Mouse (Mus musculus) heart, adult 18-20 months (tissue): ENCODE results near the gene Col4a2. TPM values are rescaled to one million over a fixed set of nuclear protein-coding genes. Genes with fewer than 3 reads are reported as not detected.
A peak's percentile ranks its signal among the peaks of the same experiment; 100 is the strongest.

Source experiments
- DNase-seq, 2 experiments: peaks; one replicate each; pipeline ENCODE4 v3.0.0; 2021 to 2022; ENCODE audit warnings: mixed read lengths in 1 of 2
- total RNA-seq, 2 experiments: library from RNA; stranded (reverse); gene quantifications; 2 replicates each; pipeline ENCODE4 v1.2.3; 2021

Col4a2 gene
- total RNA-seq, 2 experiments from 2014 or later: 127 to 140 TPM

DNA sequence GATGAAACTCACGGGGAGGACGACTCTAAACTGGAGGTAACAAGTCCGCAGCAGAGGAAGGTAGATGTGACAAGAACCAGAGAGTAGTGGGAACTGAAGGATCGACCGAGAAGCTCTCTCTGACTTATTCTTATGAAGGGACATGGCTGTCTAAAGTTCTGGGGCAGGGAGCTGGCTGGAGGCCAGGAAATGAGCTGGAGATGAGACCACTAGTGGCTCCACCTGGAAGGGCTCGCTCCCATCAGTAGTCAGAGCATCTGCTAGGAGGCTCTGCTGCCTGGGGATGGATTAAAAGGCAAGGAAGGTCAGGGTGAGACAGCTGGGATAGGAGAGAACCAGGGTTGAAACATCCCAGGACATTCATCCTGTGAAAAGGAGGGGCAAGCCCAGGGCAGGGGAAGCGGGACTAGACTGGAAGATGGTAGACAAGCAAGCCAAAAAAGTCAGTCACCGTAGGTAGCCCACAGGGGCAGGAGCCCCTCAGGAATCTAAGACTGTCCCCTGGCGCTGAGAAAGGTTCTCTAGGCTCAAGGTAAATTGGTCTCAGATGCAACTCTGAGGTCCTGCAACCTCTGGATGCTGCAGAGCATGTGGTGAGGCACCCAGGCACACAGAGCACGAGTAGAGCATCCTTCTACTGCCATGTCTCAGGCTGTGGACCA lies 16.2 kb upstream of the Col4a2 start:
- DNase-seq: peak in 1 of 2 experiments; percentile 26

DNA sequence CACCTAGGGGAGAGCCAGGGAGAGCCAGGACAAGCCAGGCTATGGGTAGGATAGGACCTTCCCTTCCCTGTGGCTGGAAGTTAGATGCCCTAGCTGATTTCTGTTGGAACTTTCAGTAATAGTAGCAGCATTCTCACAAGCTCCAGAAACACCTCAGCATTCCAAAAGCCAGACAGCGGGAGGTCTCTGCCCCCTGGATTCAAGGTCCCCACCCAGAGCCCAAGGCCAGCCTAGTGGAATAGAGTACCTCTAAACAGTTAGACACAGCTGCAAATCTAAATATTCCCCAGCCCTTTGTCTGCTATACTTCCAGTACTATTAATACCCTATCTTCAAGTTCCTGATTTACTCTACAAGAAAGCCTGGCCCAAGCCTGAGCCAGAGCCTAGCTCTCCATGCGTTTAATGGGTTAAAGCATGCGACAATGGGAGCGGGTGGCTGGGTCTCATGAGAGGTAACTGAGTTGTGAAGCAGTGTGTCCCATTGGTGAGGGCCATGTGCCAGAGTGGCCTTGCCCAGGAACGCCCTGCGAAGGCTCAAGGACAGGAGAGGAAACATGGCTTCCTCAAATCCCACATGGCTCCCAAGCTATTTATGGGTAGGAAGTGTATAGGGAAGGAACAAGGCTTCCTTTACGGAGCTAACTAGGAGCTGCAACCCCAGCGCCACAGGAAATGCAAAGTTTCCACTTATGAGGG lies 15.3 kb upstream of the Col4a2 start:
- DNase-seq: peak; percentile 74 to 89

DNA sequence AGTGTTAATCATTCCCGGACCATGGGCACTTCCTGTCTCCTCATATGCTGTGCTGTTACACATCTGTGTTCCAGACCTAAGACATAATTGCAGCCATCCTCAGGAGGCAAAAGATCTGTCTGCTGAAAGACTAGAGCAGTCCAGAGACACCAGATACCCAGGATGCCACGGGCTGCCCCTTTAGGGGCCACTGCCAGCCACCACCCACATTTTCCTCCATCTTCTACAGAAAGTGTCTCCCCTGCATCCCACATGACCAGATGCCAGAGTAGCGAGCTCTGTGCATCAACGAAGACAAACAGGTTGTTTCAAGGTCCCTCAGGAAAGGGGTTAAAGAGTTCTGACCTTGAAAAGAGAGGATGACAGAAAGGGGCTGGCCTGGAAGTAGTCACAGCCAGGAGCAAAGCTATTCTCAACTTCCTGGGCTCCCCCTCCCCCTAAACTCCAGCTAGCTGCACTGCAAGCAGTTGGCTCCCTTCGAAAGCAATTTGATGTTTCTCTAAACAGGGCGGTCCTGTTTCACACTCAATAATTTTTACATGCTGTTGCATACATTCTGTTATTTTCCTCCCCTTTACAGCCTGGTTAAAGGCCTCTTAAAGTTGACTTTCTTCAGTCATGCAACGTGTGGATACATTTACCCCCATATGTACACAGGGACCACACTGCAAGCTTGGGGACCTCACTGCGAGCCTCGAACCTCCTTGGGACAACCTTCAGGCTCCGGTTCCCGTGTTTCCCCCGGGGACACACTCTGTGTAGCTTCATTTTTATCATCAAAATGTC lies 13.9 kb upstream of the Col4a2 start:
- DNase-seq: no peak

DNA sequence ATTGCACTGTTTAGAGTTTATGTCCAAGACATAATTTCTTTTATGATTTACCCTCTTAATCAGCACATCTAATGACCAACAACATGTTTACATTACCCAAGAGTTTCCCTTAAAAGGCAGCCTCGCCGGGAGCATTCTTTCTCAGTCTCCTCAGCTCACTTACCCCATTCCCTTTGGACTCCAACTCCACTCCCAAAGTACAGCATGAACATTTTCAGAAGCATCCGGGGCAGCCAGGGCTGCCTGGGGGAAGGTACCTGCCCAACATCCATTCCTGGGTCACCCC lies 13.3 kb upstream of the Col4a2 start:
- DNase-seq: no peak

DNA sequence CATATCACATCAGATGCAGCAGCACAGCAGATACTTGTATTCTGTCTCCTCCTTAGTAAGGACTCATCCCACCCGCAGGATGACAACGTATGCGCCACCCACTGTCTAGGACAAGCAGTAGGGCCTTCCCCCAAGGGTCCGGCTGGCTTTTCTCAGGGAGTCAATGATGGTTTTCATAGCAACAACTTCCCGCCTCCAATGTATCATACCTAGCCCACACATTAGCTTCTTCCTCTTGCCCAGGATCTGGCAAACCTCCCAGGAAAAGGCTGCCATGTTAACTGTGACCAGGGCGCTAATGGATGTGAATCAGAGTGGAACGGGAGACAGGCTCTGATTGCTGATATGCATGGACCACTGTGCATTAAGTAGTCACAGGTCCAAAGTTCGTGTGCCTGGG lies 12.2 kb upstream of the Col4a2 start:
- DNase-seq: no peak

DNA sequence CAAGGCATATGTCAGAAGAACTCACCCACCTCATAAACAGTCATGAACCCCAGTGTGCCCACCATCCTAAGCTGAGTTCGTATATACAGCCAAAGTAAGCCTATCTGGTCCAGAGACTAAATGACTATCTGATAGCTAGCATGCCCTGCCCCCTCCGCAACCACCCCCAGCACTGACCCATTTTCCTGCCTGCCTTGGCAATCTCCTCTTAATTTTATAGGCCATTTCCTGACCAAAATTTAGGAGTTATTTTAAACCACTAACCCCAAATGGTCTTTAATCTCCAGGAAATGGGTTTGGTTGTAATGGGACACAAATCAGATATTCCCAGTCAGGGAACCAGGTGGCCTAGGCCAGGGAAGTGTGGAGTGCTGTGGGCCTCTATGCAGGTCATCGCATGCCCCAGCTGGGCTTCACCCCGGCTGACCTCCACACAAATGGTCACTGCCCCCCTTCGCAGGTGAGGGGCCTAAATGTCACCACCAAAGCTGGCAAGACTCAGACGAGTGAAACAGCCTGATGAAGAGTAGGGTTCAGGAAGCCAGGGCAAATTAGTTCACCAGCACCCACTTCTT lies 8.5 kb upstream of the Col4a2 start:
- peak in 1 of 2 experiments; percentile 55 for DNase-seq

DNA sequence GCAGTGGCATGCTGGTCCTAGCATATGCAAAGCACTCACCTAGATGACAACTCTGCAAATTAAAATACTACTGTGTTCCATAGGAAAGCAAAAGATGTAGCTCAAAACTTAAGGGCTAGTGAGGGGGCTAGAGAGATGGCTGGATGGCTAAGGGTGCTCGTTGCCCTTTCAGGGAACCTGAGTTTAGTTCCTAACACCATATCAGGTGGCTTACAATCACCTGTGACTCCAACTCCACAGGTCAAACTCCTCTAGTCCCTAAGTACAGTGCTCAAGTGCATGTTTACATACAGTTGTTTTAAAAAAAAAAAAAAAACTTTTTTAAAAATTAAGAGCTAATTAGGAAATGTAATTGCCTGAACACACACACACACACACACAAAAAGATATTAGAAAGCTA lies 7.1 kb upstream of the Col4a2 start:
- DNase-seq: no peak

DNA sequence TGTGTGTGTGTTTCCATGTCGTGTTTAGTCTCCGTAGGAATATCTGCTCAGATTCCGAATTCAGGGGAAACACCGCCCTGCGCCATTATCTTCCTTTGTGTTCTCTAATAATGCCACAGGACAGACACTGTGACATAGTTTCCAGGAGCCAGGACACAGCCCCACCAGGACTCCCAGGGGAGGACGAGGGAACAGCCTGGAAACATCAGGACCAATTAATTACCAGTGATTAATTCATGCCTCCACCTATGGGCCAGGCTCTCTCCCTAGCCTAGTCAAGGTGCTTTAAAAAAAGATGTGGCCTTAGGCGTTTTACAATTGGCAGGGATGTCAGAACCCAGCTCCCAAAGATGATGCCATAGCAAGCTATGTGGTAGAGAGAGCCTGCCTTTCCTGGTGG lies 5.2 kb upstream of the Col4a2 start:
- DNase-seq: peak; percentile 63 to 67

DNA sequence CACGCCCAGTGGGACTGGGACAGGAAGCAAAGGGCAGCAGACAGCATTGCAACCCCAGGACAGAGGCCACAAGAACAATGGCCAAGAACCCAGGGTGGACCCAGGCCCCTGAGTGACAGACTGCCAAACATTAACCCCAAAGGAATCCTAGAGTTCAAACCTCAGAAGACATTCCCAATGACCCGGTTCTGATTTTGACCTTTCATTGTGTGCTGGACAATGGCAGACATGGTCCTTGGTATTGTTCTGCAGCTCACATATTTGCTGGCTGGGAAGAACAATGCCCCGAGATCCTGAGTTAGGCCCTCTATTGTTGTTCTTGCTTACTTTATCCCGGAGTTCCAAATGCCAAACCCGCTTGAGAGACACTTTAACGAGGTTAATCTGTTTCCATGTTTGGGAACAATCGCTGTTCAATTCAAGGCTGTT lies 4.0 kb upstream of the Col4a2 start:
- peak in 1 of 2 experiments; percentile 55 for DNase-seq

DNA sequence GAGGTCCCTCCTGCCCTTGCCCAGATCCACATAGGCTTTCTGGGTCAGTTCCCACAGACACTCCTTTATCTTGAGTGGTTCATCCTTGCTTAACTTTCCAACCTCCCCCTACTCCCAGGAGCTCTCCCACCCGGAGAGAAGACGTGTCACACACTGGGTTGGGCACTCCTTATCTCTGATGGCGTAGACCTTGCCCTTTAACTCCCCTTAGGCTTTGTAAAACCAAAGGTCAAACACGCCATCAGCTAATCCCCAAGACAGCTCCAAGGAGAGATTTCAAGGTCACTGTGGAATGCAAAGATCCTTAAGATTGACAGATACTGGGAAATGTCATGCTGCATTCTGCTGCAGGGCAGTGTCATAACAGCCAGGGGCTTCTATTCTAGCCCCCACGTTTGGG lies 3.4 kb upstream of the Col4a2 start:
- no peak for DNase-seq

DNA sequence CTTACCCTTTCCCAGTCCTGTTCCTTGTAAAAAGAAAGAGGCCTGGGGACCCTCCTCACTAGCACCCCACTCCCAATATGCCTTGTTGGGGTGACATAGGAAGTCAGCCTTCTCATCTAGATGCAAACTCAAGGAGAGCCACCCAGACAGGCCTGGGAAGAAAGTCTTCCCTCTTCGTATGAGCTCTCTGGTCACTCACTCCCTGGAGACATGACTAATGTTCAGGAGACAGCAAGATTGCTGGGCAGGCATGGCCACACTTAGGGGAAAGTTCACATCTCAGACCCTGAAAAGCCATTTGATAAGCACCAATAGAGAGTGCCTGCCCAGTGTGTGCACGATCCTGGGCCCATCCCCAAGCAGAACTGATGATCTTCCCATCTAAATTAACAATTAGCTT lies 2.6 kb upstream of the Col4a2 start:
- DNase-seq: no peak

DNA sequence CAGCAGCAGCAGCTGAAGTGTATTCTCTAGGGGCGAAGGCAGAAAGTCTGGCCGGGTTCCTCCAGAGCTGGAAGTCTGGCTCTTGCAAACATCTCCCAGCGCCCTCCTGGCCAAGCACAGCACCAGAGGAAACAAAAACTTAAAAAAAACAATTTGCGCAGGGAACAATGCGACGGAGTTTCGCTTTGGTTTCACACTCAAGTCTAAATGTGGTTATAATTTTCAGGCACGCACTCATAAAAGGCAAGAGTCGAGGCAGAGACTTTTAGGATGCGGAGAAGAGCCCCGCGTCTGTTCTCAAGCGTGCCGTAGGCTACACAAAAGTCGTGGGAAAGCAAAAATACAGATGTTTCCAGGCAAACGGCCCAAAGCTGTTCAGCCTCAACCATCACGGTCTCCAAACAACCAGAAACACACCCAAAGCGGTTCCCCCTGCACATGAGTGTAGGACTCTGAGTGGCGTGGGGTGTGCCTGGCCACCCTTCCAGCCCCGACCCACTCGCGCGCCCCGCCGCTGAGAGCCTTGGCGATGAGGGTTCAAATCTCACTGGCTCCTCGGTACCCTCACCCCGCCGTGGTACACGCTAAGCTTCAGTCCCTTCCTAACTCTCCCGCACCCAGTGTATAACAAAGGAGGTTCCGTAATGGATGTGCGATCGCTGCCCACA lies 790 bp upstream of the Col4a2 start:
- DNase-seq: peak; percentile 86 to 90

DNA sequence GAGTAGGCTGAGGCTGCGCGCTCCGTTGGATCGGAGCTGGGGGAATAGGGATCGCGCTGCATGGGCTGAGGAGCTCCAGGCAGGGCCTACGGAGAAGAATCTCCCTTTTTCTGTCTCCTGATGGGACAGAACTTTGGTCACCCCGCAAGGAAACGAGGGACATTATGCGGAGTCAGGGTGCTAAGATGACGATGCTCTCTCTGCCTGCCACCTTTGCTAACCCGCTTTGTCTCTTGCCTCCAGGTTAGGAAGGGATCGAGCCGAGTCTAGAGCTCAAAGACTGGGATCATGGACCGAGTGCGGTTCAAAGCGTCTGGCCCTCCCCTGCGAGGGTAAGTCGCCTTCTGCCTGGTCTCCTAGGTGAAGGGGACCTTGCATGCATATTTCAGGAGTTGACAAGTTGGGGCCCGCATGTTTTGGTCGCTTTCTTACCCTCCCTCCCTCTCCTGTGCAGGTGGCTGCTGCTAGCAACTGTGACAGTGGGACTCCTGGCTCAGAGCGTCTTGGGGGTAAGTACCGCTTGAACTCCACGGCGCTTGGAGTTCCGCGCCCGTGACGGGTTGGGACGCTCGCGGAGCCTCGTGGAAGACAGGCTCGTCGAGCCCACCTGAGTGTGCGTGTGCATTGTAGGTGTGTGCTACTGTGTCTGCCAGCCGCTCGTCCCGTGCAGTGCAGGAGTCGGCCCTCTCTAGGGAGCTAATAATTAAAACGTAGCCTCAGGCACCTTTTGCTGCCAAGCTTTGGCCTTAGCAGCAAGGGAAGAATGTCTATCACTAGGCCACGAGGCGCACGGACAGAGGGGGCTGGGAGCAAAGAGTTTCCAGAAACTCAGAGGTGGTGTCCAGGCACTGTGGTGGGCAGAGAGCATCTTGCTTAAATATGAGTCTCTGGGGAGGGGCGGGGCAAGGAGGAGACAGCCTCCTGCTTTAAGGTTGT lies 839 bp downstream of the Col4a2 start:
- DNase-seq: peak; percentile 77 to 78

DNA sequence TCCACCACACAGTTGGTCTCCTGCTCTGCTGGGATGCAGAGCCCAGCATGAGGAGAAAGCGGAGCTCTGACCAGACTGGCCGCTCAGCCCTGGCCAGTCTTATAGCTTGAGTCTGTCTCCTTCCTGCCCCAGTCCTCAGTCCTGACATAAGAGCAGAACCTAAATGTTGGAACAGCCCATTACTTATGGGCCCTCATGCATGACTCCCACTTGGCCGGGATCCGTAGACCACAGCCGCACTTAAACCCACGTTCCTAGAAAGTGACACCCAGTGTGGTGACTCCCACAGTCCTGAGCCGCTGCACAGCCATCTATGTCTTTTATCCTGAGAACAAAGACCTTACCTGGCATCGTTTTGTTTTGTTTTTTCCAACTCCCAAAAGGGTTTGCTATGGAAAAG lies 2.0 kb downstream of the Col4a2 start:
- DNase-seq: no peak

DNA sequence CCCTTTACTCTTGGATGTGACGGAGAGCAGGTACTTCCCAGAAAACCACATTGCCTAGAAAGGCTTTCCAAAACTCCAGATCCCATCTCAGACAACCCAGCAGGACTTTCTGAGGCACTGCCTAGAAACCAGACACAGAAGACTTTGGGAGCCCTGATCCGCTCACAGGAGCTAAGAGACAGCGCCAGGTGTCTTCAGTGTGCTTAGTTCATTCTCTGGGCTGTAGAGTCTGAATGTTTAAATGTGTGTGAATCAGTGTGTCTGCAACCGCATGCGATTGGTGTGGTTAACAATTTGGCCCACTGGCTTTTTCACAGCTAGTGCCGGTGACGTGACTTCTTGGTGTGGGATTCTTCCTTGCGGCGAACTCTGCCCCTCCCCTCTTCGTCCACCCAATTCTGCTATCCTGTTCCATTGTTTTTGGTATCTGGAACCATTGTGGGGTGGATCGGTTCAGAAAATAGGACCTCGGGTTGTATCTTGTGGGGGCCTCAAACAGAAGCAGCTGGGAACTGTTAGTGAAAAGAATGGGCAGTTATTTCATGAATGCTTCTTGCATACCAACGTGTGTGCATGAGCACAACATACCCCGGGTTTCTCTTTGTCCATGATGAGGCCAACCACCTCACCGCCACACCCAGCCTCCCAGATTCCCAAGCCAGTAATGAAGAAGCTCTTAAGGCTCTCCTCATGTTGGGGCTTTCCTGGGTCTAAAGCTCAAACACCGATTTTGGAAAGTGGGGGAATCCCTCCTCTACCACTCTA lies 2.8 kb downstream of the Col4a2 start:
- no peak for DNase-seq

DNA sequence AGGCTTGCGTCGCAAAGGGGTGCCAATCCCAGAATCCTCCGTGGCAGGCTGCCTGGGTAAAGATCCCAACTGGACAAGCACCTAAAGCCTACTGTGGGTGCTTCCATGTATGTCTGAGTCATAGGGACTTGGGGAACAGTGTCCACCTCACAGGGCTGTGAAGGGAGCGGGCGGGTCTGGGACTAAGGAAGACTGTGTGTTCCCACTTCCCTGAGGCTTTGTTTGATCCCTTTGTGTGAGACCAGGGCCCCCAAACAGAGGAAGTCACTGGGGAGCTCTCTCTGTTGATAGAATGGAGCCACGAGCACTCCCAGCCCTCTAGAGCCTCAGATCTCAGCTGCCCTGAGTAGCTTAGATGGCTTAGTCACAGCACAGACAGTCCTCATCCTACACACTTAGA lies 3.5 kb downstream of the Col4a2 start:
- DNase-seq: no peak

DNA sequence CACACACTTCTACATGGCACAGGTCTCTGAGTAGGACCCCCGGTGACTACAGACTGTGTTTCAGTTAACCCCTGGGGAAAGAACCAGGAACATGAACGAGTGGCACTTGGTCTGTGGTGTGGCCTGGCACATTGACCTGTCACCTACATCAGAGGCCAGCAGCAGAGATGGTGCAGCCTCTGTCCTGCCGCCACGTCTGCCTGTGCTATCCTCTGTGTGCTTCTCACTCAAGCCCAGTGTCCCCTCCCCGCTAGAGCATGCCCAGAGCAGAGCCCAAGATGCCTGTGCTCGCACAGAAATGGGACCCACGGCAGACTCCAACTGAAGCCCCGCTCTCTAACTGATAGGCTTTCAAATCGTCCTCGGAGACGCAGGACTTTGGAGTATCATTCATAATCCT lies 6.8 kb downstream of the Col4a2 start:
- DNase-seq: peak in 1 of 2 experiments; percentile 55

DNA sequence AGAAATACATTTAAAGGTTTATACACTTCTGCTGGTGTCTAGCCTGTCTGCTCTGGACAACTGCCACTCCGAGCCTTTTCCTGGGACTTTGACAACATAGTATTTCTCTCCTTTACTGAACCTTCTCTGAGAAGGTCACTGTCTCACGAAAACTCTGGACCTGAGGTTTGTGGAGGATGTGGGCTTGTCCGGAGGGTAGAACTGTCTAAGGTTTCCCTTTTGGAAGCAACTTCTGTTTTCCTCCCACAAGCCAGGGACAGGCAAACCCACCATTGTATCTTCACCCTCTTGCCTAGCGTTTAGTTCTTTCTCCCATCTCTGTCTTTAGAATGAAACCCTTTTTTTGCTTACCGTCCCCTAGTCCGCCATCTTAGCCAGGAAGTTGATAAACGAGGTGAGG lies 9.2 kb downstream of the Col4a2 start:
- no peak for DNase-seq

DNA sequence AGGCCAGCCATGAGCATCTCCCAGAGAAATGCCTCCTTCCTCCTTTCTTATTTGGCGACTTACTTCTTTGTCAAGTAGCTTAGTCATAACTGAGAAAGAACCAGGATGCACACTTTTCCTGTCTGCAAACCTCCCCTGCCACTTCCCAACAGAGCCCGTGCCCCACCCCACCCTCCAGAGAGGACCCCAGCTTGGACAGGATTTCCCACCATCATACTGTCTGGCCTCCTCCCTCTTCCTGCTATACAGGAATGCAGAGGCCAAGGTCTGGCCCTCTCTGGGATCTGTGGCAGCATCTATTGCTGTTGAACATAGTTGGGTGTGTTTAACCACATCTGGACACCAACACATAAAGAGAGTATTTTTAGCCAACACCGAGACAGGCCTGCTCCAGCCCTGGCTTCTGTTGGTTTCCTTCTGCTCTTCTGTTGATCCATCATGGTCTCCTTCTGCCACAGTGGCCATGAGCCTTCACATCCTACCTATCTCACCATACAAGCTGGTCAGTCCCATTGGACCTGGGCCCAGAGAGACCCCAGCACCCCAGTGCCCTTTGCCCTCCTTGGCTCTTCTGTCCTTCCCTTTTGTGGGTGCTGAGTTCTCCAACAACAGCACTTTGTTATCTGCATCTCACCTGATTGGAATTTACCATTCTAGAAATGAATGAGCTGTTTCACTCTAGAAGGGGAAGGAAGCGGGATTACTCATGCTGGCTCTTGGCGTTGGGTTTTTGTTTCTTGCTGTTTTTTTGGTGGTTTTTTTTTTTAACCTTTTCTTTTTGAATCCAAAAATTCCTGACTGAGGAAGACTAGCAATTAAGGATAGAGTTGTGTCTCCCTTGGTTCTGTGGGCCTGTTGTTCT lies 10.3 kb downstream of the Col4a2 start:
- peak in 1 of 2 experiments; percentile 79 for DNase-seq

DNA sequence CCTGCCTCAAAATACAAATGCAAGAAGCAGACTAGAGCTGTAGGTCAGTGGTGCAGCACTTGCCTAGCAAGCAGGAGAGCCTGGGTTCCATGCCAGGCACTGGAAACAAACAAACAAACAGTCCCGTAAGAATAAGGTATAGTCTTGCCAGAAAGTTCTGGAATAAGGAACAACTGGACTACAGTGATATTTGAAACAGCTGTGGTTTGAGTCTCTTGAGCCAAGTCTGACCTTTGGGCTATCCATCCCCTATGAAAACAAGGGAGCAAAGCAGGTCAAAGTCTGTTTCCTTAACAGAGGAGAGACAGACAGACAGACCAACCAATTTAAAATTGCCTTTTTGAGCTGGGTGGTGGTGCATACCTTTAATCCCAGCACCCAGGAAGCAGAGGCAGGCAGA lies 11.1 kb downstream of the Col4a2 start:
- peak; percentile 54 to 56 for DNase-seq
